Mouse (Mus musculus): Measurements from ENCODE around the gene Myl4.

Gene Myl4

GRCm38 (mm10) chr11:104630185-104630835 lies 79.8 kb downstream of the Myl4 start:
- no peak for DNase-seq (ENCODE audit: extremely low read depth, low read depth)

- no peak for DNase-seq (ENCODE audit: extremely low read depth, low read depth)
Measured at GRCm38 (mm10) chr11:104631306-104631705, 80.8 kb downstream of the Myl4 start.

GRCm38 (mm10) chr11:104637010-104637409 lies 86.5 kb downstream of the Myl4 start:
- no peak for DNase-seq (ENCODE audit: extremely low read depth, low read depth)

- DNase-seq (ENCODE audit: extremely low read depth, low read depth), result no peak
Measured at GRCm38 (mm10) chr11:104638006-104638405, 87.5 kb downstream of the Myl4 start.

- DNase-seq (ENCODE audit: extremely low read depth, low read depth), result no peak
Measured at GRCm38 (mm10) chr11:104638906-104639305, 88.4 kb downstream of the Myl4 start.

- DNase-seq (ENCODE audit: extremely low read depth, low read depth), result no peak
Measured at GRCm38 (mm10) chr11:104639634-104640033, 89.2 kb downstream of the Myl4 start.

GRCm38 (mm10) chr11:104640894-104641293 lies 90.4 kb downstream of the Myl4 start:
- DNase-seq (ENCODE audit: extremely low read depth, low read depth), result no peak

GRCm38 (mm10) chr11:104643236-104643635 lies 92.8 kb downstream of the Myl4 start:
- no peak for DNase-seq (ENCODE audit: extremely low read depth, low read depth)
